Mouse (Mus musculus) neural tube, embryonic 15.5 days (tissue): ENCODE measurements around the gene Pik3ip1. TPM values are rescaled to one million over a fixed set of nuclear protein-coding genes. Genes with fewer than 3 reads are reported as not detected.

ENCODE experiments used
- ATAC-seq: fragments of 200-750 bp; cut with Nextera tagmentation; 2 replicates; pipeline ENCODE4 v1.8.0; 2017; ENCODE audit warnings: mild to moderate bottlenecking, moderate TSS enrichment, moderate library complexity; ENCODE audit not compliant: low FRiP score
- H3K27ac ChIP-seq: fragments of 300-500 bp; sonication (generic); replicated peaks from 2 replicates; pipeline ENCODE4 v1.5.1; 2015; ENCODE audit warnings: mild to moderate bottlenecking, inconsistent platforms
- H3K27me3 ChIP-seq: fragments of 300-500 bp; sonication (generic); replicated peaks from 2 replicates; pipeline ENCODE4 v1.6.1; 2015; ENCODE audit warnings: inconsistent platforms
- H3K36me3 ChIP-seq: fragments of 300-500 bp; sonication (generic); 2 replicates; pipeline ENCODE4 v1.6.1; 2015; ENCODE audit warnings: inconsistent platforms
- H3K4me1 ChIP-seq: fragments of 300-500 bp; sonication (generic); 2 replicates; pipeline ENCODE4 v1.6.1; 2015; ENCODE audit warnings: inconsistent platforms
- H3K4me2 ChIP-seq: fragments of 300-500 bp; sonication (generic); 2 replicates; pipeline ENCODE4 v1.6.1; 2015; ENCODE audit warnings: inconsistent platforms, mild to moderate bottlenecking, moderate library complexity
- H3K4me3 ChIP-seq: fragments of 300-500 bp; sonication (generic); replicated peaks from 2 replicates; pipeline ENCODE4 v1.5.1; 2015; ENCODE audit warnings: mild to moderate bottlenecking, inconsistent platforms
- H3K9ac ChIP-seq: fragments of 300-500 bp; sonication (generic); replicated peaks from 2 replicates; pipeline ENCODE4 v1.6.1; 2015; ENCODE audit warnings: mild to moderate bottlenecking, inconsistent platforms
- H3K9me3 ChIP-seq: fragments of 300-500 bp; sonication (generic); replicated peaks from 2 replicates; pipeline ENCODE4 v1.6.1; 2016; ENCODE audit warnings: inconsistent platforms
- WGBS: fragments of 180-500 bp; shearing (Covaris S2); methylation state at CpG from one replicate; pipeline ENCODE4 v1.1.7; 2015; ENCODE audit warnings: mixed read lengths; 5-methylcytosine and 5-hydroxymethylcytosine counted together
- polyA plus RNA-seq: library from polyadenylated mRNA; unstranded; fragments of >200 nt; fragmentation: Nextera tagmentation; extraction: Ambion mirVana; gene quantifications from 2 replicates; pipeline ENCODE4 v1.2.1, GENCODE M21; 2015

Pik3ip1 gene
- polyA plus RNA-seq, 1 experiment from 2014 or later, result 28.7 TPM

DNA sequence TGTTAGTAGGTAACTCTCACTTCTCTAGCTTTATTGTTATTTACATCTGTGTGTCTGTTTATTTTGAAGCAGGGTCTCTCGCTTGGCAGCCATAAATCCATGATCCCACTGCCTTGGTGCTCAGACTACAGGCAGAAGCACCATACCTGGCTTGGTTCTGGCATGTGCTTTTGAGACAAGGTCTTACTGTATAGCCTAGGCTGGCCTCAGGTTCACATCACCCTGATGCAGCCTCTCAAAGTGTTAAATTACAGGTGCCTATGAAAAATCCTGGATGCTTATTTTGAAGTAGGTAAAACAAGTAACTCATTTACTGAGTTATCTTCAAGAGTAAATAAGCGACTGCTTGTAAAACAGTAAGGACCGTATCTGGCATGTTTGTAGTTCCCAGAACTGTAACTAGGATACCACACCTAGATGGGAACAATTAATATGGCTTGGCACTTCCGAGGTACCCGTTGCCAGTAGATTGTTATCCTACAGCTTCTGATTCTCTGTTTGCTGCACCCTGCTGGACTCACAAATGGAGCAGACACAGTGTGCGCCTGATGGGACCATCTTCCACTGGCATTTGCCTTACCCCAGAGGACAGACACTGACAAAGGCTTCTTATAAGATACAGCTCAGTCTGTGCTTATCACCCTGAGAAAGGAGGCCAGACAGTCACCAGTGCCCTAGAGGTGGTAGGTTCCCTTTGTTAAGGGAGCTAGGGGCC, 57.4 kb downstream of the Pik3ip1 start:
- Histone ChIP-seq H3K4me1 (peaks cover 6% of the 10 kb centered on the region; the same call in 1 of the 2 replicates), H3K4me2 (no peak overlapping the region), H3K9ac (no peak overlapping the region), H3K27me3 (no peaks in the 10 kb centered on the region), H3K27ac (no peak overlapping the region), H3K9me3 (no peaks in the 10 kb centered on the region), H3K4me3 (no peak overlapping the region), H3K36me3 (no peaks in the 10 kb centered on the region; the same call in 1 of the 2 replicates)
- ATAC-seq, result no peak
- 83% methylated on average over 6 of the region's 6 CpGs for WGBS

- Histone ChIP-seq H3K27me3 (no peaks in the 10 kb centered on the region), H3K27ac (no peak overlapping the region), H3K9me3 (no peaks in the 10 kb centered on the region), H3K36me3 (no peaks in the 10 kb centered on the region), H3K9ac (no peak overlapping the region), H3K4me3 (no peak overlapping the region), H3K4me2 (no peak overlapping the region), H3K4me1 (peaks cover 3% of the 10 kb centered on the region; the same call in 1 of the 2 replicates)
- WGBS, result 69% methylated on average over 5 of the region's 5 CpGs
- ATAC-seq, result no peak
Measured at GRCm38 (mm10) chr11:3389996-3390395, 59.8 kb downstream of the Pik3ip1 start.

DNA sequence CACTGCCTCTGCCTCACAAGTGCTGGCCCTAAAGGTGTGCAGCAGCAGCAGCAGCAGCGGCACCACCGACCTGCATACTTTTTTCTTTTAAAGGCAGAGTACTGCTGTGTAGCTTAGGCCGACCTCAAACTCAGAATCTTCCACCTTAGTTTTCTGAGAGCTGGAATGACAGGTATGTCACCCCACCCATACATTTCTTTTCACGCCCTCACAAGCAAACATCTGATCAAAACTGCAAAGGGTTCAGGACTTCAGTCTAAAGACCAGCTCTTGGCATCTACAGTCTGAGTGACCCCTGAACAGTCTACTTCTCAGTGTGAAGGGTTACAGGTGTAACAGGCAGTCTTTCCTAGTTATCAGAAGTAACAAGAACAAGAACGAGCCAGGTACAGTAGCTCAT, 60.6 kb downstream of the Pik3ip1 start:
- Histone ChIP-seq H3K27me3 (no peaks in the 10 kb centered on the region), H3K36me3 (no peaks in the 10 kb centered on the region), H3K4me1 (peaks cover 3% of the 10 kb centered on the region; the same call in 1 of the 2 replicates), H3K4me3 (no peak overlapping the region), H3K4me2 (no peak overlapping the region), H3K27ac (no peak overlapping the region), H3K9ac (no peak overlapping the region), H3K9me3 (no peaks in the 10 kb centered on the region)
- WGBS, result 94% methylated on average over 5 of the region's 5 CpGs
- ATAC-seq, result no peak

- ATAC-seq, result no peak
- Histone ChIP-seq H3K36me3 (no peaks in the 10 kb centered on the region), H3K9ac (no peak overlapping the region), H3K27me3 (no peaks in the 10 kb centered on the region), H3K9me3 (no peaks in the 10 kb centered on the region), H3K4me3 (no peak overlapping the region), H3K4me1 (peaks cover 10% of the 10 kb centered on the region; the same call in 1 of the 2 replicates), H3K27ac (no peak overlapping the region), H3K4me2 (no peak overlapping the region)
- WGBS, result 87% methylated on average over 8 of the region's 8 CpGs
Measured at GRCm38 (mm10) chr11:3392526-3392925, 62.3 kb downstream of the Pik3ip1 start.

Other genes with a start within 250 kb of the Pik3ip1 start
- gene Sfi1, start 136.9 kb upstream of the Pik3ip1 start, polyA plus RNA-seq, result 15.7 and 16.2 TPM in 2 replicates
- gene Eif4enif1, start 128.0 kb upstream of the Pik3ip1 start, polyA plus RNA-seq, result 48.1 and 53.1 TPM in 2 replicates
- gene Drg1, start 64.0 kb upstream of the Pik3ip1 start, polyA plus RNA-seq, result 194 and 208 TPM in 2 replicates
- 39.5 and 49.2 TPM in 2 replicates for gene Patz1, start 41.5 kb upstream of the Pik3ip1 start, polyA plus RNA-seq
- 141 and 158 TPM in 2 replicates for gene Limk2, start 78.8 kb downstream of the Pik3ip1 start, polyA plus RNA-seq
- gene Rnf185, start 122.0 kb downstream of the Pik3ip1 start, polyA plus RNA-seq, result 36.4 and 39.5 TPM in 2 replicates
- gene Pla2g3, start 157.9 kb downstream of the Pik3ip1 start, polyA plus RNA-seq, result 2.4 and 3.7 TPM in 2 replicates
- gene Inpp5j, start 174.4 kb downstream of the Pik3ip1 start, polyA plus RNA-seq, result 11.6 TPM in 2 replicates
- 174 and 188 TPM in 2 replicates for gene Selenom, start 184.3 kb downstream of the Pik3ip1 start, polyA plus RNA-seq
- gene Smtn, start 210.2 kb downstream of the Pik3ip1 start, polyA plus RNA-seq, result 18.5 and 28.1 TPM in 2 replicates